10 mouse cellular contexts compared by ENCODE assay signal in the genomic region with DNA sequence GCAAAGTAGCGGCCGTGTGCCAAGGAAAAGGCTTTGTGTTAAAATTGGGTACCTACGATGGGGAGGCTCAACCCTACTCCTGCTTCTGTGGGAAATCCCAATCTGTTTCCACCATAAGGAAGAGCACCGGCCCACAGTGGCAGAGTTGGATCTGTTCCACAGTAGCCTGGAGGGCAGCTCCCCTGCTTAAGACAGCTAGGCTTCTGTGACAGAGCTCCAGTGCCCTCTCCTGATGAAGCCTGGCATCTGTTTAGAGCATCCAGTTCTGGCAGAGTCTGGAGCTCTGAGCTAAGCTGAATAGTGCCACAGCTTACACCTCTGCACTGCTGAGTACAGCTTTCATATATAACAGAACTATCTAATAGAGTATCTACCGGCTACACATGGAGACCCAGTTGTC. TPM values are rescaled to one million over a fixed set of nuclear protein-coding genes. Genes with fewer than 3 reads are reported as not detected.
DNase-seq lines count a peak whose midpoint lies in the region; ATAC-seq and TF ChIP-seq lines count a peak whose summit lies in the region.
"Had no signal": no experiment of that assay in that cellular context is flagged by ENCODE, and none has a peak within 500 bp of the region (broad histone marks: within the 10 kb centered on the region; RNA-seq: fewer than 3 reads in every experiment).

No protein-coding gene starts in this region.

- DNase-seq in embryo, embryonic 11 days: peak; percentile 9
- no peak for DNase-seq in embryo, embryonic 10.5 days (ENCODE audit: low spot score)
- peak; percentile 89 for DNase-seq in liver, adult 2 months (ENCODE audit: extremely low read depth, low read depth, low spot score)
- DNase-seq in liver, embryonic 11.5 days (ENCODE audit: low spot score): no peak
- DNase-seq in cerebellum, adult 8-10 months: peak; percentile 43
- DNase-seq in kidney, postnatal 4 days: peak; percentile 19 to 38
- no peak for DNase-seq in lung, adult 2 months
- no peak for DNase-seq in lung, postnatal 36 days

- ATAC-seq in liver, embryonic 11.5 days (replicated peaks; ENCODE audit: low FRiP score): no peak

- H3K4me2 ChIP-seq in liver, embryonic 11.5 days: no peak overlapping the region
- H3K4me2 ChIP-seq: embryonic facial prominence, embryonic 13.5 days had no signal

- 44% methylated on average over 5 of the region's 5 CpGs for WGBS in liver, adult 2 months
- 81% methylated on average over 5 of the region's 5 CpGs for WGBS in liver, embryonic 11.5 days
- WGBS in lung, adult 2 months: 80% methylated on average over 5 of the region's 5 CpGs

- no peak overlapping the region for H3K4me3 ChIP-seq in liver, adult 2 months (ENCODE audit: insufficient read depth, low read depth, low read length)
- no peak overlapping the region for H3K4me3 ChIP-seq in liver, embryonic 11.5 days (ENCODE audit: low read depth, low read length)
- no peak overlapping the region for H3K4me3 ChIP-seq in lung, adult 2 months (replicated peaks; ENCODE audit: extremely low read depth, low read depth, low read length)
- H3K4me3 ChIP-seq: embryonic facial prominence, embryonic 13.5 days had no signal

- H3K4me1 ChIP-seq in liver, adult 2 months (ENCODE audit: control insufficient read depth, insufficient read depth, low read length): peaks cover 40% of the 10 kb centered on the region
- H3K4me1 ChIP-seq in liver, embryonic 11.5 days (replicated peaks; ENCODE audit: control insufficient read depth, insufficient read depth, low read length): no peaks in the 10 kb centered on the region; the same call in 1 of the 2 replicates
- no peaks in the 10 kb centered on the region for H3K4me1 ChIP-seq in lung, adult 2 months (ENCODE audit: control insufficient read depth, insufficient read depth, low read length)
- H3K4me1 ChIP-seq: embryonic facial prominence, embryonic 13.5 days had no signal

- H3K36me3 ChIP-seq in liver, adult 2 months (ENCODE audit: control insufficient read depth, insufficient read depth, low read length): peaks cover 2% of the 10 kb centered on the region; the same call in 1 of the 2 replicates
- no peaks in the 10 kb centered on the region for H3K36me3 ChIP-seq in liver, embryonic 11.5 days (ENCODE audit: control insufficient read depth, insufficient read depth, low read length)

- H3K27me3 ChIP-seq in liver, adult 2 months (ENCODE audit: control insufficient read depth, insufficient read depth, low read length): no peaks in the 10 kb centered on the region
- no peaks in the 10 kb centered on the region for H3K27me3 ChIP-seq in liver, embryonic 11.5 days (replicated peaks; ENCODE audit: control insufficient read depth, insufficient read depth, low read length)
- H3K27me3 ChIP-seq: embryonic facial prominence, embryonic 13.5 days had no signal

- H3K9ac ChIP-seq in liver, adult 2 months (ENCODE audit: low read depth, low read length): peak overlapping the region; percentile 37
- no peak overlapping the region for H3K9ac ChIP-seq in liver, embryonic 11.5 days (ENCODE audit: low read depth, low read length)
- H3K9ac ChIP-seq: embryonic facial prominence, embryonic 13.5 days had no signal

- peak; percentile 80 for TF ChIP-seq CTCF in liver, adult 2 months (IDR thresholded peaks at IDR 0.05; ENCODE audit: low read depth, low read length)
- no peak for TF ChIP-seq CTCF in lung, adult 2 months (IDR thresholded peaks at IDR 0.05; ENCODE audit: insufficient read depth, low read length)

- H3K9me3 ChIP-seq in liver, embryonic 11.5 days (ENCODE audit: control insufficient read depth, low read length): no peaks in the 10 kb centered on the region
- H3K9me3 ChIP-seq: embryonic facial prominence, embryonic 13.5 days had no signal

- TF ChIP-seq POLR2A in liver, adult 2 months (IDR thresholded peaks at IDR 0.05; ENCODE audit: extremely low read depth, insufficient read depth, low read length): no peak
- no peak for TF ChIP-seq POLR2A in lung, adult 2 months (IDR thresholded peaks at IDR 0.05; ENCODE audit: borderline replicate concordance, extremely low read depth, low read depth, low read length)

- peaks cover 4% of the 10 kb centered on the region; the same call in 1 of the 2 replicates for H3K79me2 ChIP-seq in liver, adult 2 months (ENCODE audit: control insufficient read depth, insufficient read depth, low read length)

- H3K27ac ChIP-seq in liver, adult 2 months (replicated peaks; ENCODE audit: insufficient read depth, low read depth, low read length): peak overlapping the region; percentile 100
- H3K27ac ChIP-seq in liver, embryonic 11.5 days (ENCODE audit: low read depth, low read length): no peak overlapping the region
- H3K27ac ChIP-seq: embryonic facial prominence, embryonic 13.5 days had no signal

RNA-seq across cellular contexts. Expression of gene Slc17a8, which starts 14.0 kb away (rescaled TPM):
- 2.9 and 3.3 TPM in 2 replicates for total RNA-seq in liver, adult 2 months (2014; rRNA removed)
- polyA plus RNA-seq in liver, adult 2 months (2012; rRNA removed): 1.1 TPM in 2 replicates
- polyA plus RNA-seq in liver, embryonic 11.5 days (2014; fragmentation: Nextera tagmentation; extraction: Ambion mirVana): 0.13 TPM in 1 of 2 replicates, not detected in the other
- polyA plus RNA-seq in lung, adult 2 months (2012; rRNA removed): not detected in 2 replicates
- polyA plus RNA-seq: embryonic facial prominence, embryonic 13.5 days; limb, embryonic 11.5 days had no signal

RNA-seq across cellular contexts. Expression of gene Scyl2, which starts 51.1 kb away (rescaled TPM):
- 18.4 and 20.1 TPM in 2 replicates for total RNA-seq in liver, adult 2 months (2014; rRNA removed)
- 10.8 and 11.3 TPM in 2 replicates for polyA plus RNA-seq in liver, adult 2 months (2012; rRNA removed)
- polyA plus RNA-seq in liver, embryonic 11.5 days (2014; fragmentation: Nextera tagmentation; extraction: Ambion mirVana): 11.7 and 13.3 TPM in 2 replicates
- polyA plus RNA-seq in lung, adult 2 months (2012; rRNA removed): 10.6 and 16.0 TPM in 2 replicates

Comparison
In these comparisons a context has a peak if more than half of its experiments do, and no peak if none do; other contexts are left out.
1. DNase-seq: peak in embryo, embryonic 11 days (single experiment), liver, adult 2 months (single experiment), cerebellum, adult 8-10 months (single experiment) and kidney, postnatal 4 days (2 of 2); none in embryo, embryonic 10.5 days (single experiment), liver, embryonic 11.5 days (single experiment), lung, adult 2 months (single experiment) and lung, postnatal 36 days (single experiment).